Mouse (Mus musculus) common myeloid progenitor, adult 5-6 weeks (primary cell): ENCODE data around the gene Defb15. TPM values are rescaled to one million over a fixed set of nuclear protein-coding genes. Genes with fewer than 3 reads are reported as not detected.
"Not testable (repeated sequence)": the region's sequence is repeated elsewhere in the genome, so short reads cannot be mapped to it uniquely, and the experiment has no call there.

Source experiments
- ATAC-seq: replicated peaks from 2 replicates; pipeline ENCODE4 v1.8.0; 2016; ENCODE audit warnings: low read depth, mild to moderate bottlenecking, moderate TSS enrichment, inconsistent platforms; ENCODE audit not compliant: poor library complexity, severe bottlenecking
- total RNA-seq: library from RNA; stranded (forward); fragments of 200-1000, 187-1606 nt; gene quantifications from 2 replicates; pipeline ENCODE4 v1.2.3, GENCODE M21; 2017

Gene Defb15
- not detected in 2 replicates for total RNA-seq

- no peak for ATAC-seq
These were observed at the start of gene Defb15 for GRCm38 (mm10) chr8:21932610-21933009. Defb15 (minus strand) TSS chr8:21932710.

DNA sequence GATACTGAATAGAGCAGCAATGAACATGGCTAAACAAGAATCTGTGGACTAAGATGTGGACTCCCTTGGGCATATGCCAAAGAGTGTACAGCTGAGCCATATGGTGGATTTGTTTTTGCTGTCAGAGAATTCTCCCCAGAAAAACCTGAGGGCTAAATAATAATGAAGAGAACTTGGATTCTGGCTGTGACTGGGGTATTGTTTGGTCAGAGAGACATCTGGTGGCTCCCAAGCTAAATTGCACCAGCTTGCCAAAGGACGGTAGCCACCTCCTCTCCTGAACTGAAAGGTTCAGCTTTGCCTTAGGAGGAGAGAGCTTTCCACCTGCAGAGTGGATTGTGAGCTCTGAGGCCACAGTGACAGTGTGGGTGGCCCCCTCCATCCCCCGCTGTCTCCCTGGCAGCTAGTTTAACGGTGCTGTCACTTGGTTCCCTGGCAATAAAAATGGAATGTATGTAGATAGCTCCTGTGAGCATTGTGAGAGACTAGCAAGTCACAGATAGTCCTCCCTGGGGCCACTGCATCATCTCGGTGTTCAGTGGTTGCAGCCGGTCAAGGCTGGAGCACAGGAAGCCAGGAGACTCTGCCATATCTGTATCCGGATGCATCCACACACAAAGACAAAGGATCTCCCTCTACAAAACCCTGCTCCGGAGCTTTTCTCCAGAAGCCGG, 49.3 kb upstream of the Defb15 start:
- ATAC-seq: no peak

- ATAC-seq: no peak
These were observed 45.7 kb upstream of the Defb15 start for GRCm38 (mm10) chr8:21978193-21978592.

DNA sequence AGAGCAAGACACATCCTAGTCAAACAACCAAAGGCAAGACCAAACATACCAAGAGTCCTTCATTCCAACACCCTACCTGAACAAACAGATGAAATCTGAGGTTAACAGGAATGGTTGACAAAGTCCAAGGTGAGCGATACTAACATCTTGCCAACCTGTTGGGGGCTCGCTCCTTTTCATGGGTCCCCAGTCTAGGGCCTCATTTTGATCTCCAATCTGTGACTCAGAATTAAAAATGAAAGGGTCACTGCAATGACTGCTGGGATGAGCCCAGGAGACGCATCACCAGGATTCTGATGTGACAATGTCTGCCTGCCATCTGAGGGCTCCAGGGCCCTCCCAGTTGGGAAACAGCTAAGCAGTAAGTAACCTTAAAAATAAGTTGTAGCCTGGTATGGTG, 37.0 kb upstream of the Defb15 start, which contains the start of gene Ccdc70:
TSS of gene Ccdc70 (plus strand) at position 301 of the 400 bp plus-strand sequence.
- no peak for ATAC-seq

- ATAC-seq: no peak
These were observed 34.1 kb upstream of the Defb15 start for GRCm38 (mm10) chr8:21966646-21967045.

DNA sequence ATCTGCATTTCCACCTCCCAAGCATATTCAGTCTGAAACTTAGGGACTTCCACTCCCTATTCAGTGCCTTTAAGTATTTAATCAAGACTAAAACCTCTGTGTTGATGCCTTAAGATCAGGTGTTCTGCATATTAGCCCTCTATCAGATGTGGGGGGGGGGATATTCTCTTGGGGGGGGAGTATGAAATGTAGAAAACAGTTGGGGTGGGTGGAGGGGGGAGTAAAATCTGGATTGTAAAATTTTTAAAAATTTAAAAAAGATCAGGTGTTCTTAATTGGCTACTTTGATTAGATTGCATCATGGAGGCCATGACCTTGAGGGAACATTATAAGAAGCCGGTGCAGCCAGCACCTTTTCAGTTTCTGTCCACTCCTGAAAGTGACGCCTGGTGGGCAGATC, 25.9 kb upstream of the Defb15 start, which contains the start of gene Fam90a1a:
TSS of gene Fam90a1a (plus strand) at position 301 of the 400 bp plus-strand sequence.
- no peak for ATAC-seq

DNA sequence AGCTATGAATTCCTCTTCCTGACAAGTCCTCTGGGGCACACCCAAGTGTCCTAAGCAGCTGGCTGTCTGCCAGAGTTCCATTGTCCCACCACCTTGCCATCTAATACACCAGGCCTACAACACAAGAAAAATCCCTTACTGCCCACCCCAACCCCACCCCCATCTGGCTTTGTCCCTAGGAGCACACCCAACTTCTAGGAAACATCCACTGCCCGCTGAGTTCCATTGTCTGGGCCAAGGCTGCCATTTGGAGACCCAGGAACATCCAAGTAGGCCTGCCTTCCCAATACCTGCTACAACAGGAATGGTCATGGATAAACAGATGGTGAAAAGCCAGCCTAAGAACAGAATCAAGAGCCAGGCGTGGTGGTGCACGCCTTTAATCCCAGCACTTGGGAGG, 23.8 kb upstream of the Defb15 start:
- no peak for ATAC-seq

- 0 out of 2 replicates have a peak, but pooled peaks have one; percentile 32 for ATAC-seq
These were observed 22.8 kb upstream of the Defb15 start for GRCm38 (mm10) chr8:21955321-21955720.

DNA sequence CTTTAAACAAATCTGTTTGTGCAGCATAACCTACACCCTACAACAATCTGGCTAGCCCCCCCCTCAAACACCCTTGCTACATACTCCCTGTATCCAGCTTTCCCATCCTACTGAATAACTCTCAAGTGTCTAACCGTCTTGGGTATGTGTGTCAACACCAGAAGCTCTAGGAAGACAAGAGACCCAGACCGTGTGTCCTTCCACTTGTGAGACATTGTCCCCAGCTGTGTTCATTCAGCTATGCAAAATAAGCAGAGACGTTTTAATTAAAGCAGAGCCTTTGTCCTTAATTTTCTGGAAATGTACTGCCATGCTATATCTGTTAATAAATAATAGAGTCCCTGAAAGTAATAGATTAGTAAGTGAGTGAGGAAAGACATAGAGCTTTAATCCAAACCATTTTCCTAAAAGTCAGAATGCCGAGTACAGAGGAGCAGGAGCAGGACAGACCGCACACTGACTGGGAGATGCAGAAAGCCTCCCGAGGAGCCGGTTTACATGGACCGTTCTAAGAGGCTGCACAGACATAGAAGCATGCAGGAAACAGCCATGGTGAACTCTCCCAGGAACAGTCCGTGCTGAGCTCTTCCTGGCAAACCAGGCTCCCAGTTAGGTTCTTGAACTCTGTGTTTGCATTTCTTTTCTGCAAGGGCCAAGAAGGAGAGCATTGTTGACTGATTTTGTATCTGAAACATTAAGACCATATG, 15.0 kb upstream of the Defb15 start:
- ATAC-seq: no peak

GRCm38 (mm10) chr8:21946462-21946861, 14.0 kb upstream of the Defb15 start, which contains the start of gene Defb13:
Defb13 (plus strand) TSS chr8:21946762.
- ATAC-seq: no peak

DNA sequence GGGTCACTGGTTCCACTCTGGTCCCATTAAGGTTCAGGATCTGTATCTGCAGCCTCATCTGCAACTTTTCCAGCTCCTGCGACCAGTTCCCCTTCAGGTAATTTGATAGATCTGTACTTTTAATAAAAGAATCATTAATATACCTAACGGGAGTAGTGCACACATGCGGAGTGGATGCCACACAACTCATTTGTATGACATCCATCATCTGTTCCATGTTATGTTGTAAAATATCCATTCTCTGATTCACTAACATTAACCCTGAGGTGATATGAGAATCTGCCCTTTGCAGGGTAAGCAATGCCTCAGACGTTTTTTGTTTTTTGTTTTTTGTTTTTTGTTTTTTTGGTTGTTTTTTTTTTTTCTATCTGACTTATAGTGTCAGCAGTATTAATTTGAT, 5.5 kb upstream of the Defb15 start, which contains the start of gene Defb35:
TSS of gene Defb35 (plus strand) at position 301 of the 400 bp plus-strand sequence.
- not testable (repeated sequence) for ATAC-seq

GRCm38 (mm10) chr8:21930754-21931153, 1.8 kb downstream of the Defb15 start:
- not testable (repeated sequence) for ATAC-seq

- no peak for ATAC-seq
These were observed 16.9 kb downstream of the Defb15 start for GRCm38 (mm10) chr8:21915625-21916024.

DNA sequence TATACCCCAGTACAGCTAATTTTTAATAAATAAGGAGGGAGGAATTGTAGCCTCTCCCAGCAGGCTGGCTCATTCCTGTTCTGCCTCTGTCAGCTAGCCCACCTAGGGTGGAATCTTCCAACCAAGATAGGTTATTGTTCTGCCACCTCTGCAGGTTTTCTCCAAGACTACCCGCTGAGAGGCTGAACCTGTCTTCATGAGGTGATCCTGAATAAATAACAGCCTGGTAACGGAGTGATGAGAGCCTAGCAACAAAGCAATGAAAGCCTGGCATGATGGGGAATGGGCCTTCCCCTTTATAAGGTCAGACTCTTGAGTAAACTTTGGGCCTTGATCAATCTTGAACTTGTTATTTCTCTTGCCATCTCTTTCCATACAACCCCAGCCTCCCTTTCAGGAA, 20.0 kb downstream of the Defb15 start:
- no peak for ATAC-seq

GRCm38 (mm10) chr8:21911931-21912330, 20.6 kb downstream of the Defb15 start:
- no peak for ATAC-seq

- ATAC-seq: not testable (repeated sequence)
These were observed 26.2 kb downstream of the Defb15 start, which contains the start of gene Defb11 for GRCm38 (mm10) chr8:21906290-21906689. Defb11 (minus strand) TSS chr8:21906412.

DNA sequence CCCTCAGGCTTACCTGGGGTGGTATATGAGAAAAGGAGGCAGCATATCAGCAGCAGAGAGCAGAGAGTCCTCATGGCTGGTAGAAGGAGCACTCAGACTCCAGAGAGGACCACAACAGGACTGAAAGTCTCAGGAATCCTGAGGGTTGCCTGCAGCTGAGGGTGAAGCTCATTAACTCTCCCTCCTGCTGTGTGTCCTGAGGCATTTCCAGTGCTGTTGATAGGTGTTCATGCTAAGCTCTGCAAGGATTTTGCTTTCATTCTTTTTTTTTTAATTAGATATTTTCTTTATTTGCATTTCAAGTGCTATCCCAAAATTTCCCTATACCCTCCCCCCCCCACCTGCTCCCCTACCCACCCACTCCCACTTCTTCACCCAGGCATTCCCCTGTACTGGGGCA, 47.2 kb downstream of the Defb15 start, which contains the start of gene Defb9:
TSS of gene Defb9 (minus strand) at position 101 of the 400 bp plus-strand sequence.
- not testable (repeated sequence) for ATAC-seq
